Mouse (Mus musculus) heart, embryonic 11.5 days (tissue): ENCODE measurements around the gene Paqr4. TPM values are rescaled to one million over a fixed set of nuclear protein-coding genes. Genes with fewer than 3 reads are reported as not detected.
A peak's percentile ranks its signal among the peaks of the same experiment; 100 is the strongest.

Experiments
- ATAC-seq: fragments of 200-750 bp; cut with Nextera tagmentation; replicated peaks from 2 replicates; pipeline ENCODE4 v1.8.0; 2017; ENCODE audit warnings: moderate library complexity; ENCODE audit not compliant: insufficient number of reproducible peaks, low FRiP score, low TSS enrichment
- H3K27ac ChIP-seq: fragments of 300-500 bp; sonication (generic); 2 replicates; pipeline ENCODE4 v1.5.1; 2014; ENCODE audit warnings: mild to moderate bottlenecking, low read depth, low read length
- H3K27me3 ChIP-seq: fragments of 300-500 bp; sonication (generic); 2 replicates; pipeline ENCODE4 v1.6.1; 2014; ENCODE audit warnings: mild to moderate bottlenecking, low read length, mixed read lengths; ENCODE audit not compliant: control insufficient read depth, insufficient read depth
- H3K36me3 ChIP-seq: fragments of 300-500 bp; sonication (generic); 2 replicates; pipeline ENCODE4 v1.6.1; 2014; ENCODE audit warnings: mild to moderate bottlenecking, low read length, moderate library complexity, mixed read lengths; ENCODE audit not compliant: control insufficient read depth, insufficient read depth
- H3K4me1 ChIP-seq: fragments of 300-500 bp; sonication (generic); 2 replicates; pipeline ENCODE4 v1.6.1; 2014; ENCODE audit warnings: low read length; ENCODE audit not compliant: control insufficient read depth, insufficient read depth
- H3K4me2 ChIP-seq: fragments of 300-500 bp; sonication (generic); 2 replicates; pipeline ENCODE4 v1.6.1; 2014; ENCODE audit warnings: mild to moderate bottlenecking, moderate library complexity
- H3K4me3 ChIP-seq: fragments of 300-500 bp; sonication (generic); 2 replicates; pipeline ENCODE4 v1.5.1; 2014; ENCODE audit warnings: low read depth, low read length
- H3K9ac ChIP-seq: fragments of 300-500 bp; sonication (generic); 2 replicates; pipeline ENCODE4 v1.6.1; 2014; ENCODE audit warnings: mild to moderate bottlenecking, low read depth, low read length, moderate library complexity
- H3K9me3 ChIP-seq: fragments of 300-500 bp; sonication (generic); replicated peaks from 2 replicates; pipeline ENCODE4 v1.6.1; 2016; ENCODE audit warnings: low read length; ENCODE audit not compliant: control insufficient read depth
- WGBS: fragments of 180-500 bp; shearing (Covaris S2); extraction: QIAGEN DNeasy Blood & Tissue Kit; methylation state at CpG from one replicate; pipeline ENCODE4 v1.1.7; 2014; ENCODE audit not compliant: insufficient replicate concordance; 5-methylcytosine and 5-hydroxymethylcytosine counted together
- polyA plus RNA-seq: library from polyadenylated mRNA; unstranded; fragments of >200 nt; fragmentation: Nextera tagmentation; extraction: Ambion mirVana; gene quantifications from 2 replicates; pipeline ENCODE4 v1.2.1, GENCODE M21; 2014

The Paqr4 gene
- polyA plus RNA-seq, 1 experiment from 2014 or later: 7.9 TPM

- ATAC-seq: no peak
- Histone ChIP-seq H3K4me3 (no peak overlapping the region), H3K9ac (no peak overlapping the region), H3K4me2 (no peak overlapping the region), H3K27ac (no peak overlapping the region), H3K36me3 (peaks cover 47% of the 10 kb centered on the region), H3K4me1 (no peaks in the 10 kb centered on the region), H3K9me3 (no peaks in the 10 kb centered on the region), H3K27me3 (no peaks in the 10 kb centered on the region)
- WGBS: 87% methylated on average over 9 of the region's 9 CpGs
These were observed 19.6 kb upstream of the Paqr4 start for GRCm38 (mm10) chr17:23760231-23760630.

- ATAC-seq: no peak
- H3K36me3 ChIP-seq: peaks cover 47% of the 10 kb centered on the region
- no peak overlapping the region for H3K27ac ChIP-seq
- 82% methylated on average over 8 of the region's 8 CpGs for whole genome bisulfite sequencing
- H3K9me3 ChIP-seq: no peaks in the 10 kb centered on the region
- H3K4me3 ChIP-seq: no peak overlapping the region
- H3K9ac ChIP-seq: no peak overlapping the region
- no peaks in the 10 kb centered on the region for H3K4me1 ChIP-seq
- H3K4me2 ChIP-seq: no peak overlapping the region
- H3K27me3 ChIP-seq: no peaks in the 10 kb centered on the region
These were observed 18.1 kb upstream of the Paqr4 start for GRCm38 (mm10) chr17:23758801-23759200.

GRCm38 (mm10) chr17:23757581-23757980 lies 16.9 kb upstream of the Paqr4 start:
- Histone ChIP-seq H3K27ac (no peak overlapping the region), H3K4me2 (no peak overlapping the region), H3K27me3 (no peaks in the 10 kb centered on the region), H3K4me3 (no peak overlapping the region), H3K9me3 (no peaks in the 10 kb centered on the region), H3K36me3 (peaks cover 57% of the 10 kb centered on the region), H3K9ac (no peak overlapping the region), H3K4me1 (no peaks in the 10 kb centered on the region)
- no peak for ATAC-seq
- 91% methylated on average over 9 of the region's 9 CpGs for WGBS

- H3K4me2 ChIP-seq: no peak overlapping the region
- H3K9me3 ChIP-seq: no peaks in the 10 kb centered on the region
- H3K36me3 ChIP-seq: peaks cover 59% of the 10 kb centered on the region
These were observed 15.0 kb upstream of the Paqr4 start for GRCm38 (mm10) chr17:23755689-23756088.

GRCm38 (mm10) chr17:23749400-23750191 lies 8.9 kb upstream of the Paqr4 start:
- H3K4me2 ChIP-seq: peak overlapping the region; percentile 51
- WGBS: 75% methylated on average over 11 of the region's 11 CpGs

More at GRCm38 (mm10) chr17:23755689-23756088, 15.0 kb upstream of the Paqr4 start:
- Histone ChIP-seq H3K27ac (no peak overlapping the region), H3K4me1 (no peaks in the 10 kb centered on the region), H3K4me3 (no peak overlapping the region), H3K9ac (no peak overlapping the region), H3K27me3 (no peaks in the 10 kb centered on the region)
- 89% methylated on average over 13 of the region's 13 CpGs for WGBS
- no peak for ATAC-seq

GRCm38 (mm10) chr17:23748631-23749391 lies 8.1 kb upstream of the Paqr4 start:
- Histone ChIP-seq H3K9ac (no peak overlapping the region), H3K4me1 (peaks cover 15% of the 10 kb centered on the region), H3K4me2 (peak overlapping the region; percentile 51), H3K27ac (no peak overlapping the region), H3K27me3 (peaks cover 43% of the 10 kb centered on the region), H3K4me3 (0 out of 2 replicates have a peak overlapping the region, but pooled peaks have one; percentile 4), H3K36me3 (peaks cover 12% of the 10 kb centered on the region), H3K9me3 (no peaks in the 10 kb centered on the region)
- 33% methylated on average over 10 of the region's 10 CpGs for WGBS
- no peak for ATAC-seq

More at GRCm38 (mm10) chr17:23749400-23750191, 8.9 kb upstream of the Paqr4 start:
- H3K27me3 ChIP-seq: peaks cover 36% of the 10 kb centered on the region
- 0 out of 2 replicates have a peak overlapping the region, but pooled peaks have one; percentile 4 for H3K4me3 ChIP-seq
- no peak overlapping the region for H3K27ac ChIP-seq
- no peaks in the 10 kb centered on the region for H3K9me3 ChIP-seq
- H3K36me3 ChIP-seq: peaks cover 12% of the 10 kb centered on the region
- no peak overlapping the region for H3K9ac ChIP-seq
- peaks cover 14% of the 10 kb centered on the region for H3K4me1 ChIP-seq
- ATAC-seq: no peak

GRCm38 (mm10) chr17:23748026-23748425 lies 7.4 kb upstream of the Paqr4 start:
- H3K27ac ChIP-seq: no peak overlapping the region
- peaks cover 6% of the 10 kb centered on the region for H3K36me3 ChIP-seq
- no peak for ATAC-seq
- H3K4me2 ChIP-seq: no peak overlapping the region
- H3K27me3 ChIP-seq: peaks cover 51% of the 10 kb centered on the region
- H3K9ac ChIP-seq: no peak overlapping the region
- H3K4me3 ChIP-seq: no peak overlapping the region
- WGBS: 24% methylated on average over 6 of the region's 6 CpGs
- H3K9me3 ChIP-seq: no peaks in the 10 kb centered on the region
- H3K4me1 ChIP-seq: peaks cover 15% of the 10 kb centered on the region

- 72% methylated on average over 3 of the region's 3 CpGs for WGBS
- no peak overlapping the region for H3K4me3 ChIP-seq
- peaks cover 15% of the 10 kb centered on the region for H3K4me1 ChIP-seq
- H3K9ac ChIP-seq: no peak overlapping the region
- ATAC-seq: no peak
- peaks cover 57% of the 10 kb centered on the region for H3K27me3 ChIP-seq
- H3K36me3 ChIP-seq: peaks cover 3% of the 10 kb centered on the region; the same call in 1 of the 2 replicates
- no peak overlapping the region for H3K4me2 ChIP-seq
- H3K27ac ChIP-seq: no peak overlapping the region
- H3K9me3 ChIP-seq: no peaks in the 10 kb centered on the region
These were observed 6.8 kb upstream of the Paqr4 start for GRCm38 (mm10) chr17:23747471-23747870.
